Mouse (Mus musculus): Measurements from ENCODE around the gene Patl2.
A peak's percentile ranks its signal among the peaks of the same experiment; 100 is the strongest.
"Not testable (repeated sequence)": the region's sequence is repeated elsewhere in the genome, so short reads cannot be mapped to it uniquely, and the experiment has no call there.

The Patl2 gene

GRCm38 (mm10) chr2:122145756-122146155, 40.2 kb downstream of the Patl2 start:
- no peak for DNase-seq (ENCODE audit: low read depth, low spot score)

GRCm38 (mm10) chr2:122143111-122143510, 42.9 kb downstream of the Patl2 start:
- DNase-seq (ENCODE audit: low read depth, low spot score) = no peak

GRCm38 (mm10) chr2:122141332-122141967, 44.5 kb downstream of the Patl2 start:
- DNase-seq (ENCODE audit: low read depth, low spot score) = no peak

GRCm38 (mm10) chr2:122140815-122141214, 45.2 kb downstream of the Patl2 start:
- DNase-seq (ENCODE audit: low read depth, low spot score) = no peak

- no peak for DNase-seq (ENCODE audit: low read depth, low spot score)
Measured at GRCm38 (mm10) chr2:122137839-122138465, 48.0 kb downstream of the Patl2 start.

GRCm38 (mm10) chr2:122132618-122133017, 53.4 kb downstream of the Patl2 start:
- no peak for DNase-seq (ENCODE audit: low read depth, low spot score)

- DNase-seq (ENCODE audit: low read depth, low spot score) = no peak
Measured at GRCm38 (mm10) chr2:122132078-122132477, 53.9 kb downstream of the Patl2 start.

- DNase-seq (ENCODE audit: low read depth, low spot score) = no peak
Measured at GRCm38 (mm10) chr2:122127635-122128034, 58.4 kb downstream of the Patl2 start.

- no peak for DNase-seq (ENCODE audit: low read depth, low spot score)
Measured at GRCm38 (mm10) chr2:122126765-122127347, 59.1 kb downstream of the Patl2 start.

GRCm38 (mm10) chr2:122125680-122126572, 60.1 kb downstream of the Patl2 start:
- DNase-seq (ENCODE audit: low read depth, low spot score) = no peak

GRCm38 (mm10) chr2:122117961-122118958, 67.7 kb downstream of the Patl2 start, which contains the start of gene Spg11:
Gene Spg11 (minus strand): TSS chr2:122118386.
- peak; percentile 93 for DNase-seq (ENCODE audit: low read depth, low spot score)

GRCm38 (mm10) chr2:122116888-122117287, 69.1 kb downstream of the Patl2 start:
- DNase-seq (ENCODE audit: low read depth, low spot score) = no peak

- DNase-seq (ENCODE audit: low read depth, low spot score) = no peak
Measured at GRCm38 (mm10) chr2:122109714-122110113, 76.3 kb downstream of the Patl2 start.

- DNase-seq (ENCODE audit: low read depth, low spot score) = no peak
Measured at GRCm38 (mm10) chr2:122108101-122108500, 77.9 kb downstream of the Patl2 start.

- no peak for DNase-seq (ENCODE audit: low read depth, low spot score)
Measured at GRCm38 (mm10) chr2:122102070-122102469, 83.9 kb downstream of the Patl2 start.

- not testable (repeated sequence) for DNase-seq (ENCODE audit: low read depth, low spot score)
Measured at GRCm38 (mm10) chr2:122097686-122098085, 88.3 kb downstream of the Patl2 start.

- no peak for DNase-seq (ENCODE audit: low read depth, low spot score)
Measured at GRCm38 (mm10) chr2:122093844-122094243, 92.1 kb downstream of the Patl2 start.

- no peak for DNase-seq (ENCODE audit: low read depth, low spot score)
Measured at GRCm38 (mm10) chr2:122086446-122086845, 99.5 kb downstream of the Patl2 start.

GRCm38 (mm10) chr2:122081728-122082456, 104.1 kb downstream of the Patl2 start:
- DNase-seq (ENCODE audit: low read depth, low spot score) = no peak

All from brain, embryonic 18.5 days (tissue).